Mouse (Mus musculus) bone marrow macrophage, adult 2 months (primary cell): ENCODE measurements at regions not wholly inside any gene's neighbourhood (a gene's known extent, or its start where the extent isn't known, plus 50 kb on each side); places are given as distances from the start of the nearest gene placed in this dataset.

ENCODE experiments used
- CTCF ChIP-seq: IDR thresholded peaks from 2 replicates; pipeline ENCODE4 v1.5.1; 2012; ENCODE audit warnings: low read depth, mild to moderate bottlenecking, low read length, moderate library complexity
- POLR2A ChIP-seq: IDR thresholded peaks from 2 replicates; pipeline ENCODE4 v1.6.1; 2012; ENCODE audit warnings: mild to moderate bottlenecking, low read depth, low read length, borderline replicate concordance

GRCm38 (mm10) chr2:95575882-95576281 lies 742.1 kb upstream of the Lrrc4c start:
- no peak for TF ChIP-seq POLR2A
- TF ChIP-seq CTCF: no peak
